Mouse (Mus musculus): ENCODE data around the gene Grk1. TPM values are rescaled to one million over a fixed set of nuclear protein-coding genes. Genes with fewer than 3 reads are reported as not detected.

The Grk1 gene
- polyA plus RNA-seq, 1 experiment from 2014 or later = not detected

Other genes with a start within 250 kb of the Grk1 start
- gene Lamp1, start 245.9 kb upstream of the Grk1 start, polyA plus RNA-seq (2016; fragmentation: Nextera tagmentation; extraction: Ambion mirVana) = 364 and 372 TPM in 2 replicates
- gene Grtp1, start 204.5 kb upstream of the Grk1 start, polyA plus RNA-seq (2016; fragmentation: Nextera tagmentation; extraction: Ambion mirVana) = 19.8 and 22.7 TPM in 2 replicates
- 167 and 180 TPM in 2 replicates for gene Adprhl1, start 150.9 kb upstream of the Grk1 start, polyA plus RNA-seq (2016; fragmentation: Nextera tagmentation; extraction: Ambion mirVana)
- 28.3 and 29.6 TPM in 2 replicates for gene Dcun1d2, start 117.0 kb upstream of the Grk1 start, polyA plus RNA-seq (2016; fragmentation: Nextera tagmentation; extraction: Ambion mirVana)
- 34.5 and 41.2 TPM in 2 replicates for gene Tmco3, start 116.9 kb upstream of the Grk1 start, polyA plus RNA-seq (2016; fragmentation: Nextera tagmentation; extraction: Ambion mirVana)
- gene Tfdp1, start 66.3 kb upstream of the Grk1 start, polyA plus RNA-seq (2016; fragmentation: Nextera tagmentation; extraction: Ambion mirVana) = 105 and 114 TPM in 2 replicates
- 0.36 TPM in 1 of 2 replicates, not detected in the other for gene Atp4b, start 8.3 kb upstream of the Grk1 start, polyA plus RNA-seq (2016; fragmentation: Nextera tagmentation; extraction: Ambion mirVana)
- 0.38 and 0.53 TPM in 2 replicates for gene Tmem255b, start 30.1 kb downstream of the Grk1 start, polyA plus RNA-seq (2016; fragmentation: Nextera tagmentation; extraction: Ambion mirVana)
- gene Gas6, start 89.4 kb downstream of the Grk1 start, polyA plus RNA-seq (2016; fragmentation: Nextera tagmentation; extraction: Ambion mirVana) = 57.1 and 60.7 TPM in 2 replicates
- not detected in 2 replicates for gene 1700029H14Rik, start 157.4 kb downstream of the Grk1 start, polyA plus RNA-seq (2016; fragmentation: Nextera tagmentation; extraction: Ambion mirVana)

Data from heart, embryonic 12.5 days (tissue).